Mouse (Mus musculus) adrenal gland, postnatal 4 days (tissue): ENCODE data around the gene Atoh8. TPM values are rescaled to one million over a fixed set of nuclear protein-coding genes. Genes with fewer than 3 reads are reported as not detected.
A peak's percentile ranks its signal among the peaks of the same experiment; 100 is the strongest.

Experiments
- DNase-seq, 2 experiments: peaks; one replicate each; pipeline ENCODE4 v3.0.0; 2021 to 2022; ENCODE audit warnings: low spot score in 2 of 2, mixed read lengths in 2 of 2
- total RNA-seq, 2 experiments: library from RNA; stranded (reverse); gene quantifications; 2 replicates each; pipeline ENCODE4 v1.2.3; 2021

The Atoh8 gene
- total RNA-seq, 2 experiments from 2014 or later = 3.8 to 4.1 TPM

DNA sequence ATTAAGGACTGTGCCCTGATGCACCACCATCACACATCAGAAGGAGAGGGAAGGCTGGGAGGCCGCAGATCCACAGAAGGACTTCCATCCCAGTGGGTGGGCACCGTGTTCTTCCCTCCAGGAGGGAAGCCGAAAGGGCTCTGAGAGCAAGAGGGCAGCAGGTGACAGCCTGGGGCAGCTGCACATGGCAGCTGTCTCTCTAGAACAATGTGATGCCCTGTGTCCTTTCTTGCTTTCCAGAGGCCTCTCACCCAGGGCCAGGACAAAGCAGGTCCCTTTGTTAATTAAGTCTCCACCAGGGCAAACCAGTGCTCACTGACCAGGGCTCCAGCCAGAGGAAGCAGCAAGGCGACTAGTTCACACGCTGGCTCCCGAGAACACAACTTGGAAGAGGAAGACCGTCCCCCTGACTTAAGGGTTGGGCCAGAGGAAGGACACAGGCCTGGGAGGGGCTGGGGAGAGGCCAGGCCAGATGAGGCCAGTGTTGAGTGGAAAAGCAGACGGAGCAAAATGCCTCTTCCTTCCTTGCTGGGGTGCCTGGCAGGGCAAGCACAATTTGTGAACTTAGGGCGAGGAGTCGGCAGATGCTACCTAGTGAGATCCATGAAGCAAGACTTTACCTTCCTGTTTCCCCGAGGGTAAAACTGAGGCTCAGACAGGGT lies 34.7 kb downstream of the Atoh8 start:
- no peak for DNase-seq

DNA sequence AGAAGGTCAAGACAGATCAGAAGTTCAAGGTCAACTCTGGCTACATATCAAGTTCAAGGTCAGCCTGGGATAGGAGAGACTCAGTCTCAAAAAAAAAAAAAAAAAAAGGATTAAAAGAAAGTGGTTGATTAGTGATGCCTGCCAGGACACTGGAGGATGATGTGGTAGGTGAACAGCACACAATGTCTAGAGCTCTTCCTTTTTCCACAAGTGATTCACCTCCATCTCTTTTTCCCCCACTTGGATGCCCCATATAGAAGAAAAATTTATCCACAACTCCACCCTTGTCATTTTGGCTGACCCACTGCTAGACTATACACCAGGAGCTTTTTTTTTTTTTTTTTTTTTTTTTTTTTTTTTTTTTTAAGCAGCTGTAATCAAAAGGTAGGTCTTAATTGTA lies 37.9 kb downstream of the Atoh8 start:
- no peak for DNase-seq

DNA sequence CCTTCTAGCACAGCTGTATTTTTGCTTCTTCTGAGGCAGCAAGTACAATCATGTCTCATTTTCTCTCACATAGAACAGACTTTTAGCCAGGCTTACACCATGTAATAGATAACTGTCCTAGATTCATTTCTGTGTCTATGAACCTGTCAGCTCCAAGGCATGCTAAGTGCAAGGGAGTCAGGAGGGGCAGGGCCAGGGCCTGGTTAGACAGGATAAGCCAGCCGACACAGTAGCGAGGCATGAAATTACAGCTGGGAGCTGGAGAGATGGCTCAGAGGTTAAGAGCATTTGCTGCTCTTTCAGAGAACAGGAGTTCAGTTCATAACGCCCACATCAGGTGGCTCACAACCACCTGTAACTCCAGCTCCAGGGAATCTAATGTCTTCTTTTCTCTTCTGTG lies 38.7 kb downstream of the Atoh8 start:
- DNase-seq = no peak

DNA sequence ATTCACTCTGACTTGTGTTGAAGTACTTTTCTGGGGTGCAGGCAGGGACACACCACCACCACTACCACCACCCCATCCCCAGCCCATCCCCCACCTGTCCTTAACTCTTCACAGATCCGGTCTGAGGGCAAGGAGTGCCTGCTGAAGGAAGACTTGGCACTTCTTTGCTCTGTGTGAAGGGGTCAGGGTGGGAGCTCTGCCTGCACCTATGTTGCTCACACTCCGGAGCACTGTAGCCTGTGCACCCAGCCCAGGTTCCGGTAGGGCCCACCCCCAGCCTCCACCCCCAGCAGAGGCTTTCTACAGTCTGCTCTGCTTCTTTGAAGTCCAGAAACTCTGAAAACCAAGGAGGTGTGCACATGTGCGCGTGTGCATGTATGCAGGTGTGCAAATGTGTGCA lies 44.8 kb downstream of the Atoh8 start:
- DNase-seq = no peak

DNA sequence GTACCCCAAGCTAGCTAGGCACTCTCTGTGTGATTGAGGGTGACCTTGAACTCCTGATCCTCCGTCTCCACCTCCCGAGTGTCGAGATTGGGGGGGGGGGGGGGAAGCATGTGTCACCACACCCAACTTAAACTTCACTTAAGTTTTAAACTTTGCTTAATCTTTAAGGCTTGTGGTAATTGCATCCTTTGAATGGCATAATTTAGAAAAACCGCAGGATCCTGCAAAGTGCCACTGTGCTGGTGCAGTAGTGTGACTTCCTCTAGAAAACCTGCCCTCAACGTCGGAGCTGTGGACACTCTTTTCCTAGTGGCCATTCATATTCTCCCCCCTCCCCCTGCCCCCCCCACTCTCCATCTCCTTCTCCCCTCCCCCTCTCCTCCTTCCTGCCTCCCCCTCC lies 45.3 kb downstream of the Atoh8 start:
- DNase-seq = no peak

DNA sequence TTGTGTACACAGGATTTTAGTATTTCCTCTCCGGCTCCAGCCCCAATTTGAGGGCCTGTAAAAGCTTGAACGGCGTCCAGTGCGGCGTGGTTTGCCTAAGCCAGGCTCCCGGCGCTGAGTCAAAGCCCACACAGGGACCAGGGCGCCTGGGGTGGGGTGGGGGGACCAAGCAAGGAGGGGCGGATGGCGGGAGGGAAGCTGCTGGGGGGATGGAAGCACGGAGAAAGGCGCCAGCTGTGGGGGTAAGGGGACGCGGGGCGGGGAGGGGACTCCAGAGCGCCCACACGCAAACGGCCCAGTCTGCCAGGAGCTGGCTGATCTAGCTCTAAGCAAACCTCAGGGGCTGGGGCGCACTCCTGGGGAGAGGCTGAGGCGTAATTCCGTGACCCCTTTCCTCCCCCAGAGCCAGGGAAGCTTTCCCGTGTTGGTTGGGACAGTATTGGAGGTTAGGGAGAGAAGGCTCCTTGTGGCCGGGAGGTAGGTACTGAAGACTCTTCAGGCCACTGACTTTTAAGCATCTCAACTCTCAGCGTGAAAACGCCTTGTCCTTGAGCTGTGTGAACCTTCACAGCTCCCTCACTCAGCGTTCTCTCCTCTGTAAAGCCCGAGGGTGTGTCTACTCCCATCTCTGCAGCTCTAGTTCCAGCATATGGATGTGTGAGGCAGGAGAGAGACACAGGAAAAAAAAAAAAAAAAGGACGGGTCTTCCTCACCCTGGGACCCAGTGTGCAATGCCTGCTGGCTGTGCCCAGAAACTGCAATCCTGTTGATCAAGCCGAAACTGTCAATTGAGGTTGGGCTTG lies 46.1 kb downstream of the Atoh8 start:
- DNase-seq = no peak

DNA sequence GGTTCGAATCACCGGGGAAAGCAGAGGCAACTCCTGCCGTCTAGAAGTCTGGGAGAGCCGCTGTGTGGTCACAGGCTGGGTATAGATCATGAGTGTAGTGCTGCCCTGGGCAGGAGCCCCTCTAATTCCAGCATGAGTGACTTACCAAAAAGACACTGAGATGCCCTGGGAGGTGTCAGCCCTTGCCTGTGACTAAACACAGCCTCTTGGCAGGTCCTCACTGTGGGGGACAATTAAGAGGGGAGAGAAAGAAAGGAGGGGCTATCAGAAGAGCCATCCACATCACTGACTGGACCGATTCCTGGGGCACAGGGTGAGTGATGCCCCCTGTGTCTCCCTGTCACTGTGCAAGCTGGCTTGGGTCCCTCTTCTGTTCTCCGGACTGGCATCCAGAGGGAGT lies 48.6 kb downstream of the Atoh8 start:
- no peak for DNase-seq

DNA sequence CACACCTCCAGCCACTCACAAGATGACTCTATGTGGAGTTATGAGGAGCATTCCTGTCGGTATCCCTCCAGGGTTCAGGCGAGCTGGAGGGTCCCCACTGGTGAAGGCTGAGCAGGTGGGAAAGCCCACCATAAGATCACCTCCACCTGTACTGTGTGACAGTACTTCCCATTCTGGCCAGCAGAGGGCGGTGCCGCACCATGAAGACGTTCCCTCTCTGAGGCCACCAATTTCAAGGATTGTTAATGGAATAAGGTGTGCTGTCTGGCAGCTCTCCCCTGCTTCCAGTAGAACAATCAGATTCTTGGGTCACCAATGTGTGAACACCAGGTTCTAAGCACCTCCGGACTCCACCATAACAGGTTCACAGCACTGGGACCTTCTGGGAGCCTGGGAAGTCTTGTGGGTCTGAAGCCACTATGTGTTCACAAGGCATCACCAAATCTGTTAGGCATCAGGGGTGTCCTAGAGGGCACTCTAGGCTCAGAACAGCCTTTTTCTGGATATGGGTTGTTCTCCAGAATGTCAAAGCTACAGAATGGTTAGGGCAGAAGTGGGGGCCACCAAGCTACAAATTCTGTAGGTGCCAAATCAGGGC lies 49.4 kb downstream of the Atoh8 start:
- peak; percentile 49 to 64 for DNase-seq

DNA sequence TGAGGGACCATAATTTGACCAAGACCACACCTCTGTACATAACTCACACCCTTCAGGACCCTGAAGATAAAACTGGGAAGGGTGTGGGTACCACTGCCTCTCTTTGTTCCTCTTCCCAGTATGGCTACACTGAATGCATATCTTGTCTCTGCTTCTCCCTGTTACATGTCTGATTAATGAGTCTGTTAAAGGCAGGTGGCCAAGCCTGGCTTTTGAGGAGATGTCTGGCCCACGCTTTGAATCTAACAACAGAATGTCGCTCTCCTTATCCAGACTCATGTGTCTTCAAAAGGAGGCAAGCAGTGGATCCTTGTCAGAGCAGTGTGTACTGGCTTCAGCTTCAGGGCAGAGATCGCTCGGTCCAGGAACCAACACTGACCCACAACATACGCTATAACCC lies 50.8 kb downstream of the Atoh8 start:
- DNase-seq = no peak

DNA sequence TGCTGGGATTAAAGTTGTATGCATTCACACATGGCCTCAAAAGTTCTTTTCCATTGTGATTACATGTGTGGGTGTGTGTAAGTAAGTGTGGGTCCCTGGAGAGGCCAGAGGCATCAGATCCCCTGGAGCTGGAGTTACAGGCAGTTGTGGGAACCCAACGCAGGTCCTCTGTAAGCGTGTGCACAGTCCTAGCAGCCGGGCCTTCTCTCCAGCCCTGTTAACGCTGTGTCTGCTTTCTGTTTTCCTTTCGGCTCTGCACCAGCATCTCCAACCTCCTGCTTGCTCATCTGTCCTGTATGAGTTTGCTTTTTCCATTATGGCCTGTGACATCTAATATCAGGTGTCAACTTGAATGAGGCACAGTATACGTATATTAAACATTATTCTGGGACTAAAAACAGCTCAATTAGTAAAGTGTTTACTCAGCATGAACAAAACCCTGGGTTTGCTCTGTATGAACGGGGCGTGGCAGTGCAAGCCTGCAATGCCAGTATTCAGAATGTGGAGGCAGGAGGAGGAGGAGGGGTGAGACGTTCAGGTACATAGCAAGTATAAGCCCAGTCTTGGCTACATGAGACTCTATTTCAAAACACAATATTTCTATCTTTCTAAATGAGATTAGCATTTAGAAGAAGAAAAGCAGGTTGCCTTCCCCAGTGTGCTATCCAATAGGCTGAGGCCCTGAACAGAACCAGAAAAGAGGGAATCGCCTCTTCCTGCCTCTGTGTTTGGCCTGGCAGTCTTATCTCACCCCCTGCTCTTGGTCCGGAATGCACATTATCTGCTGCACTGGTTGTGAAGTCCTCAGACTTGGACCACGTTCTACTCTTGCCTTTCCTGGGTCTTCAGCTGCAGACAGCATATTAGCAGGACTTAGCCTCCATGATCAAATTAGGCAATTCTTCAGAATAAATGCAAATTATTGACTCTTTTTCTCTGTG lies 55.5 kb downstream of the Atoh8 start:
- no peak for DNase-seq

DNA sequence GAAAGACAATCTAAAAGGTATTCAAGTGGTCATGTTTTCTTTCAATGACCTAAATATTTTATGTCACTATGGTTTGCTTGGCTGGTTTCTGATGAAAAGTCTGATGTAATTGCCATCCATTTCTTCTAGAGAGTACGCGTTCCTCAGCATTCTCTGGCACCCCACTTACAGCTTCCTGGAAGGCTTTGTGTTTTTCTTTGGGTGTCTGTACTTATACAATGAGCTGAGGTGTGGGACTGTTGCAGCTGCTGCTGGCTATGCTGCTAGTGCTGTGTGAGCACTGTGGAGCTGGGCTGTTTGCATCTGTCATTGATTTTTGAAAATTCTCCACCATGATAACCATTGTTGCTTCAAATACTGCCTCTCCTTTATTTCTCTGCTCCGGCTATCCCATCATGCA lies 56.4 kb downstream of the Atoh8 start:
- DNase-seq = no peak

DNA sequence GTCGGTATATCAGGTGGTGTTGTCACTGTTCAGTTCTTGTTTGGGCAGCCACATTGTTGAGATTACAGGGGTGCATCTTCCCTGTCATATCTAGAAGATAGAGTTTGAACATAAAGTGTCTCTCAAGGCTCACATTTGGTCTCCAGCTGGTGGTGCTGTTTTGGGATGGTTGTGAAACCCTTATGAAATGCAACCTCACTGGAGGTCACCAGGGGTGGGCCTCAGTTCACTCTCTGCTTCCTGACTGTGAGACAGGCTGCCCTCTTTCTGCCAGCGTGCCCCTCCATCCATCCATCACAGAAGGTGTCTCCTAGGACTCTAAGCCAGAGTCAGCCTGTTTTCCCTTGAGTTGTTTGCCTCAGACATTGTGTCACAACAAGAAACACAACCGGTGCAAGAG lies 58.0 kb downstream of the Atoh8 start:
- no peak for DNase-seq

DNA sequence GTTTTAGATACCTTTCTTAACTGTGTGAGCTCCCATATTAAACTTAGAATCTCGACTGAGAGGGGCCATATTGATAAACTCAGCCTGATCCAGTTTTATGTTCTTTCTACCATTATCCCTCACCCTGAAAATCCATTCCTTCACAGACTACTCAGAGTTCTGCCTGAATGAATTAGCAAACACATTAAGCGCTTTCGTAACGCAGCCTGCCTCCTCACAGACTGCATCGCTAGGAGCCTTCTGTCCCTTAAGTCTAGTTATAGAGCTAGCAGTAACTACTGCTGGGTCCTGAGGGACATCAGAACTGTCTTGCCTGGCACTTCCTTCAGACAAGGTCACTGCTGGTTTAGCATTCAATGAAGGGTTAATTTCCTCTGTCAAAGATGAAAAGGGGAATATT lies 59.4 kb downstream of the Atoh8 start:
- DNase-seq = no peak

DNA sequence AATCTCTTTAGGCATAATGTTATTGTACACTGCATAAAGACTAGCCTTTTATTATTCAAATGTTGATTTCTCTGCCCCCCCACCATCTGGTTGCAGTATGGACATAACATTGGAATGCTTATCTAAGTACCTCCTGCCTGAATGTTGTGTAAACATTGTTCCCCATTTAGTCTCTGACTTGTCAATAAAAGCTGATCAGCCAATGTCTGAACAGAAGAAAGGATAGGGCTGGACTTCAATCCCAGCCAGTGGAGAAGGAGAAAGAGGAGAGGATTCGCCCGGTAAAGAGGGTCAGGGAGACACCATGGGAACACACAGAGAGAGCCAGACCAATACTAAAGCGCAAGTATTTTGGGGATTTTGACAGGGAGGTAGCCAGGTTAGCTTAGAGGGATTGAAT lies 60.0 kb downstream of the Atoh8 start:
- DNase-seq = no peak

DNA sequence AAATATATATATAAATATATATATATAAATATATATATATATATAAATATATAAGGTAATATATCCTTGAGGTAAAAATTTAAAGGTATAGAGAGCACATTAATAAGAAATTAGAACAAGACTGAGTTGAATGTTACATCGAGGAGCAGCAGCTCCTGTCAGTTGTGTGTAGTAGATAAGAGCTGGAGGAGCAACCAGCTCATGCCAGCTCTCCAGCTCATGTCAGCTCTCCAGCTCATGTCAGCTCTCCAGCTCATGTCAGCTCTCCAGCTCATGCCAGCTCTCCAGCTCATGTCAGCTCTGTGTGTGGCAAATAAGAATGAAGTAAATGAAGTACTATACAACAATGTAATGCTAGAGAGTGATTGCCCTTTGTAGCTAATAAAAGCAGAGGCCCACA lies 62.0 kb downstream of the Atoh8 start:
- DNase-seq = no peak

DNA sequence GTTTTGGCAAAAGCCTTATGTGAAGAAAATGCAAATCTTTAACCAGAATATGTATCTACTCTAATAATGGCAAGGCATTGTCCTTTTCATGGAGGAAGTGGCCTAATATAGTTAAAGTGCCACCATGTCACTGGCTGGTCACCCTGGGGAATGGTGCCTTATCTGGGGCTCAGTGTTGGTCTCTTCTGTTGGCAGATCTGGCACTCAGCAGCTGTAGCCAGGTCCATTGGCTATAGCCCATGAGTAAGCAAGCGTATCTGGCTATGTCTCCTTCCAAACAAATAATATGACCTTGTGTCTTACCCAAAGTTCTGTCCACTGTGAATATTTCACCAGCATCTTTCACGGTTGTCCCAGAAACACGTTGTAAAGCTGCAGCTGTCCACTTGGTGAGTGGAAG lies 64.0 kb downstream of the Atoh8 start:
- DNase-seq = no peak

DNA sequence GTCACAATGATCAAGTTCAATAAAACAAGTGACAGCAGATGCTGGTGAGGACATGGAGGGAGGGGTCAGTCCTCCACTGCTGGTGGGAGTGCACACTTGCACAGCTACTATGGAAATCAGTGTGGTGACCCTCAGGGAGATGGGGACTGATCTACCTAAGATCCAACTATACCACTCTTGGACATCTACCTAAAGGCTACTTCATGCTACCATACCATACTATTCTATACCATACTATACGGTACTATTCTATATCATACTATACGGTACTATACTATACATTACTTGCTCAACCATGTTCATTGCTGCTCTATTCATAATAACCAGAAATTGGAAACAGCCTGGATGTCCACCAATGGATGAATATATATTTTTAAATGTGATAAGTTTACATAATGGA lies 69.5 kb downstream of the Atoh8 start:
- DNase-seq = no peak

DNA sequence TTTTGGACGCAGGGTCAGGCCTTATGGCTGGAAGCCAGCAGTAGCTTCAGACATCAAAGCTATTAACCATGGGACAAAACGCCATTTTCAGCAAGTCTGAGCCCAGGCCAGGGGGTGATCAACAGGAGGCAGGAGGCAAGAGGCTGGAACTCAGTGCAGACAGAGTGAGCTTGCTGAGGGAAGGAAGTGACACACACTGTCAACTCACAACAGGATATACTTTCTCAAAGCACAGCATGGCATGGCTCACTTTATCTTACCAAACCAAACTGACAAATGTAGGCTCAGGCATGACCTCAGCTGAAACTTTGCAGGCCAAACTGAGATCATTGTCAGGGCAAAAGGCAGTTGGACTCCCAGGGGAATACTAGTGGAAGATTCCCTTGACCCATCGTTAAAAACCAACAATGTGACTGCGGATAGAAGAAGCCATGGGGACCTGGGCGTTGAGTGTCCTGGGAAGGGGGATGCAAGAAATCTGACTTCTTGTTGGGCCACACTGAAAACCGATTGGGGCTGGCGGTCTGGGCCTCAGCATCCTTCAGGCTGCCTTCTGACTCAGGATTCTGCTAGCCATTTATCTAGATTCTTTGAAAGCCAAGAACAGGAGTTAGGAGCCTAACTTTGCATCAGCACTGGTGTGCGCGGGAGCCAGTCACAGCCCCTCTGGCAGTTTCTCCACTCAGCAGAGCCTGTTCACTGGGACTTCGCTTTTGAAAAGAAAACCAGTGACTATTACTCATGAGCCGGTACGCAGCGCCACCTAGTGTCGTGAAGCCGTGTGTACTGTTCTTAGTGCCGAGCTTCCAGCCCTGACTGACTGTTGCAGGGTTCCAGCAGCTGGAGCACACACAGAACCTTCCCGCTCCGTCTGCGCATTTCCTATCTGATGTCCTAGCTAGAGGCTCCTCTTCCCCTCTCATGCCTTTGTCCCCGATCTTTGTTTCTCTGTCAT lies 70.8 kb downstream of the Atoh8 start:
- peak; percentile 67 to 79 for DNase-seq

DNA sequence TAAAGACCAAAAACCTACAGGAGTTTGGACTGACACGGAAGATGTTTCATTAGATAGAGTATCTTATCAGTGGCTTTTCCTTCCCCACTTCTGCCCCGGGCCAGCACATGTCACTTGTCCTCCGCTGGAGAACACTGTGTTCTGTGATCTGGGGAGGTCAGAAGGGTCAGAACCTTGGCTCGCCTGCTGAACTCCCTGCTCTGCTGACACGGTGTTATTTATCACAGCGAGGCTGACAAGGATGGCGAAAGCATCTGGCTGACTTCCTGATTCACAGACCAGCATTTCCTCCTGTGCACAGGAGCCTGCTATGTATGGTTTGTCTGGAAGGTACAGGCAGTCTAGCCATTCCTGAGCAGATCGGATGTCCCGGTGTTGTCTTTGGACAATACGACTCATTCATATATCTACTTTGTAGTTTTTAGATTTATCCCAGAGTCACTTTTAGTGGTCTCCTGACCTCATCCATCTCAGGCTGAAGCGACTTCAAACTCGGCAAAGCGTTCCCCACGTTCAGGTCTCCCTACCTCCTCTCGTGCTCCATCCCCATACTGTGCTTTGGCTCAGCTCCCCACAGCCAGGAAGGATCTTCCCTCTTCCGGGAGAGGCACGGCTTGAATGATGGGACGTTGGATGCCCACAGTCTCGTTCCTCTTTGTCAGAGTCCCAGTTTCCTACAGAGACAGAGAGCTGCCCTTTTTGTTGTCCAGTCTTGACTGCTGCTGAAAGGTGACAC lies 73.1 kb downstream of the Atoh8 start:
- DNase-seq = peak in 1 of 2 experiments; percentile 47

DNA sequence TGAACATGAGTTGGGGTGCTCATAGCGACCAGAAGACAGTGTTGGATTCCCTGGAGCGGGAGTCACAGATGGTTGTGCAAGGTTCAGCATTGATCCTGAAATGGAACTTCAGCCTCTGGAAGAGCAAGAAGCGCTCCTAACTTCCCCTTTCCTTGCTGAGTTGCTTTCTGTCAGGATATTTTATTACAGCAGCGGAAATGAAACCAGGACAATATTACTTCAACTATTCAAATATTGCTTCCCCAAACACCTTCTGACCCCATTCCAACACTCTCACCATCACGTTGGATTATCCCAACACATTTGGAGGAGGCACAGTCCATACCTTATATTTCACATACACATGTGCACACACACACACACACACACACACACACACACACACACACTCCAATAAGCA lies 73.6 kb downstream of the Atoh8 start:
- no peak for DNase-seq
